Mouse (Mus musculus) mouse embryonic stem cell (cell line): Measurements from ENCODE around the gene Cdk13.

Experiments
- in situ Hi-C, 2 experiments: fragments of 300-500 bp; cut with MboI; formaldehyde crosslinking; loops; 1 replicate in 1 of 2; 3 replicates in 1 of 2; pipeline ENCODE4 v1.14.3; 2019 to 2020; ENCODE audit warnings: low sequenced_read_pairs in 2 of 2, low pct_unique_long_range_greater_than_20kb in 1 of 2, mixed read lengths in 1 of 2; ENCODE audit not compliant: unreplicated experiment in 1 of 2

Gene Cdk13

DNA sequence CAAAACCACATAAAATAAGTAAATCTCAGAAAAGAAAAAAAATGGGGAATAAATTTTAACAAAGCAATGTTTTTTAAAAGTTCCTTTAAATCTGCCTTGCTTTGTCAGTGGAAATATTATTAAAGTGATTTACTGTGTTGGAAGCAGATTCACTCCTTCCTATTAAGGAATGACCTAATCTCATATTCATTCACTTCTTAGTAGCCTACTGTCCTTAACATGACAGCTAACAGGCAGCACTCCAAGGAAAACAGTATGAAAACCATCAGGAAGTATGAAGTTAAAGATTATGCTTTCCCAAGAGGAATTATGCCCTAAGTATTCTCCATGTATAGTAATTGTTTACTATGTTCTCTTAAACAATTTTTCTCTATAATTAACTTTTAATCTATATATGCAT, 114.2 kb downstream of the Cdk13 start:
- in situ Hi-C loops: no loop called here

DNA sequence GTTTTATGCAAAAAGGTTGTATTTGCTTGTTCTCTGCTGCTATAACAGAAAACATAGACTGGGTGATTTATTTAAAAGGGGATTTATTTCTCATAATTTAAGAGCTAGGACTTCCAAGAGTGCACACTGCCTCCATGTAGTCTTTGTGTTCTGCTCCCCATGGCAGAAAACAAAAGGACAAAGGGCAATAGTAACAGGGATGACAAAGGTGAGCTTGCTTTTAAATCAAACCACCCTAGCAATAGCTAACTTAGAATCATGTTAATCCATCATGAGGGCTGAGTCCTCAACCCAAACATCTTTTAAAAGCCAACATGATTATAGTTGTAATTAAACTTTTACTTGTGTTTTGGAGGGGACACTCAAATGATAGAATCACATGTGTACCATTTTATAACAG, 115.4 kb downstream of the Cdk13 start:
- in situ Hi-C loops: no loop called here

DNA sequence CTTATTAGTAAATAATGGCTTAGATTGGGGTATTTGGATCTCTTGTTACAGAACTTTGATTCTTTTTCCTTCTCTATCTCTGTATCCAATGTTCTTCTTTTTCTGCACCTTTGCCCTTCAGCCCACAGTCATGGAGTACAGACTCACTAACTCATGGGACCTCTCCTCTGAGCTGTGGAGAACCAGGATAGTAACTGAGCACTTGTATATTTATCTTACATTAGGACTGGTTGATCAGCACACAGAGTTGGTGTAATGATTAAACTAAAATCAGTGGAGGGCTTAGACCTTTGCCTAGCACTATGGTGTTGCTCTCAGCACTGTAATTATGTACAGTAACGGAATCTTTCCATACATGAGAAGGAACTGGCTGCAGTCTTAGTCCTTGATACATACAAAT, 133.8 kb downstream of the Cdk13 start:
- in situ Hi-C loops: loop anchor here in 1 of 2 experiments (25.0 kb wide), 1 partner anchor 834 kb away; no protein-coding TSS in a partner anchor

GRCm38 (mm10) chr13:17667380-17667779, 137.5 kb downstream of the Cdk13 start:
- in situ Hi-C loops: loop anchor here in 1 of 2 experiments (25.0 kb wide), 1 partner anchor 830 kb away; no protein-coding TSS in a partner anchor
